Mouse (Mus musculus) heart, postnatal 4 days (tissue): ENCODE measurements around the gene Rhobtb3. TPM values are rescaled to one million over a fixed set of nuclear protein-coding genes. Genes with fewer than 3 reads are reported as not detected.
A peak's percentile ranks its signal among the peaks of the same experiment; 100 is the strongest.
"Not testable (repeated sequence)": the region's sequence is repeated elsewhere in the genome, so short reads cannot be mapped to it uniquely, and the experiment has no call there.

Experiments used
- DNase-seq: peaks from one replicate; pipeline ENCODE4 v3.0.0; 2021
- total RNA-seq, 2 experiments: library from RNA; stranded (reverse); gene quantifications; 2 replicates each; pipeline ENCODE4 v1.2.3; 2021

Gene Rhobtb3
- total RNA-seq, 2 experiments from 2014 or later, result 27.1 to 29.5 TPM

DNA sequence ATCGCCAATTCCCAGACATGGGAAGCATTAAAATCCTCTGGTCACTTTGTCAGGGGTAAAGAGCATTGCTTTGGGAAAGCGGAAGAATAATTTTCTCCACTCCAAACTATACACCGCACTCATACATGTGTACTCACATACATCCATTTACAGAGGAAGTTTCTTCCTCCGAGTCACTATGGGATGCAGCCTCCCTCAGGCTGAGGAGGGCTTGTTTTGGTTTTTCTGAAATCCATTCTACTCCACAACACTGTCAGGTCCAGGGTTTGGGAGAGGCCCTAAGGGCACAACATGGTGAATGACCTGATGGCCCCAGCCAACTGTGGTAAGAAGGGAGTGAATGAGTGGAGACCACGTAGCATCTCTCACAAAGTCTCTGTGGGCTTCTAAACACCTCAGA is 14.7 kb downstream of the Rhobtb3 start:
- not testable (repeated sequence) for DNase-seq

DNA sequence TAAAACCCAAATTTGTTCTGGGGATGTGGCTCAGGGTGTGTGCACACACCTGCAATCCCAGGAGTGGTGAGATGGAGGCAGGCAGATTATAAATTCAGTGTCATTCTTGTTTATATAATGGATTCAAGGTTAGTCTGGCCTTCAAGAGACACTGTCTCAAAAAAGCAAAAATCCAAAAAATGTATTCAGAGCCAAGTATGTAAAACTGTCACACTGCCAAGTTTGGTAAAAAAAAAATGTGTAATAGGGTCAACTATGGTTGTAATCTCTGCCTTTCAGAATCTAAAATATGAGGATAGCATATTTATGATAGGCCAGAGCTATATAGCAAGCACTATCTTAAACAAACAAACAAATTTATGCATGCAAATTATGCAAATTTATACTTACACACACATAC is 15.8 kb downstream of the Rhobtb3 start:
- DNase-seq, result no peak

DNA sequence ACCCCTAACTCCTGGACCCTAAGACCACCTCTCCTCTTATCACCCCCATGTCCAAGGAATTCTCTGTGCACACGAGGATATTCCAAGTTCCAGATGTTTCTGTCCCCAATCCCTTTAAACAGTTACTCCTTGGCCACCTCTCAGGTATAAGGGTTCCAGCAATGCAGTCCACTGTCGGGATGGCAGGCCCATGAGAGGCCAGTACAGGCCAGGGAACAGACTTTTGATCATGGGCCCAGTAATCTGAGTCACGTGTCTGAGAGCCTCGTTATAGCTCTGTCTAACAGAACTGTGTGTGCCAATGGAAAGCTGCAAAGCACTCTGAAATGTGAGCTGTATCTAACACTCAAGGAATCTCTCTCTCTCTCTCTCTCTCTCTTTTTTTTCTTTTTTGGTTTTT is 29.6 kb downstream of the Rhobtb3 start:
- no peak for DNase-seq

DNA sequence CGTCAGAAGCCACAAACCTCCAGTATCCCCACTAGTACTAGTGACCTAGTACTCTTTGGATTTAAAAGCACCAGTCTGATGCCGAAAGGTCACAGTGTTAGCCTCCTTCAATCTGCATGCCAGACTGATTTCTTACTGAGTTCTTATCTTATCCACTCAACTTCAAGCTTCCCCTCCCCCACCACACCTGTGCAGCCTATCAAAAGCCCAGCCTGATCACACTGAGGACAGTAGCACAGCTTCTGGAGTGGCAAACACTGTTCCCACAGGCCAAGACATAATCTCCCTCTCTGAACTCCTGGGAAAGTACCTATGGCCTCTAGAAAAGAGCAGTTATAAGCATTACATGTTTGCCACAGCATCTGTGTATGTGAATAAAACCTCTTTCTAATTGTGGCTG is 35.5 kb downstream of the Rhobtb3 start:
- no peak for DNase-seq

DNA sequence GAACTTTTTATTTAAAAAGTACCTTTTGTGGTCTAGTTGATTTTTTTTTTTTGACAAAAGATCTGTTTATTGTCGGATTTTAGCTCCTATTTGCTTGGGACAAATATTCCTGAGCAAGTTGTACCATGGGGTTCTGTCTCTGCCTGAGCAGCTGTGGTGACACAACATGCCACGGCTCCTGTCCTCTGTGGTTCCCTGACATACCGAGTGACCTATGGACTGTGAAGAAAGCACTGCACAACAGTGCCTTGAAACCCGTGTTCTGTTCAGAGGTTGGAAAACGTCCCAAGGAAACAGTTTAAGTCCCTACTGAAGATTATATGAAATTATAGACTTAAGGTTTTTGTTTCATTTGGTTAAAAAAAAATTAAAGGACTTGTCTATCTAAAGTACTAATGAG is 36.6 kb downstream of the Rhobtb3 start:
- no peak for DNase-seq

DNA sequence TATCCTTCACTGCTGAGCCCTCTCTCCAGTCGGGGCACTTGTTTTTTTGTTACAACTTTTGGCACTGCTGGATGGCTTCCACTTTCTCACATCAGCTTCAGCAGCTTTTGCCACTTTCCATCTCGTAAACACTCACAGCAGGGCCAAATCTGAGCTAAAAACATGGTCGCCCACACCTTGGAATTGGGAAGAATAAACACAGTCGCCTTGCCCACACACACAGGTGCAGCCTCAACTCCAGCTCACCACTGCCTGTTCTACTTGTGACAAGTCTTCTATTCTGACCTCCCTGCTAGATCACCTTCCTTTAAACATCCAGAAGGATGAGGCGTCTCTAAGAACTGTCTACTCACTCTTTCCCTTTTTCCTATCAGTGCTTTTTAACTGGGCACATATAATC is 39.1 kb downstream of the Rhobtb3 start:
- DNase-seq, result no peak

DNA sequence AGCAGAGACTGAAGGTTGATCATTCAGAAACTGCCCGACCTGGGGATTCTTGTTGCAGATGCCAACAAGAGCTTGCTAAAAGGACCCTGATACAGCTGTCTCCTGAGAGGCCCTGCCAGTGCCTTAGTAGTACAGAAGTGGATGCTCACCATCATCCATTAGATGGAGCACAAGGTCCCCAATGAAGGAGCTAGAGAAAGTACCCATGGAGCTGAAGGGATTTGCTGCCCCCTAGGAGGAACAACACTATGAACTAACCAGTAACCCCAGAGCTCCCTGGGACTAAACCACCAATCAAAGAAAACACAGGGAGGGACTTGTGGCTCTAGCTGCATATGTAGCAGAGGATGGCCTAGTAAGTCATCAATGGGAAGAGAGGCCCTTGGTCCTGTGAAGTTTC is 42.8 kb downstream of the Rhobtb3 start:
- not testable (repeated sequence) for DNase-seq

DNA sequence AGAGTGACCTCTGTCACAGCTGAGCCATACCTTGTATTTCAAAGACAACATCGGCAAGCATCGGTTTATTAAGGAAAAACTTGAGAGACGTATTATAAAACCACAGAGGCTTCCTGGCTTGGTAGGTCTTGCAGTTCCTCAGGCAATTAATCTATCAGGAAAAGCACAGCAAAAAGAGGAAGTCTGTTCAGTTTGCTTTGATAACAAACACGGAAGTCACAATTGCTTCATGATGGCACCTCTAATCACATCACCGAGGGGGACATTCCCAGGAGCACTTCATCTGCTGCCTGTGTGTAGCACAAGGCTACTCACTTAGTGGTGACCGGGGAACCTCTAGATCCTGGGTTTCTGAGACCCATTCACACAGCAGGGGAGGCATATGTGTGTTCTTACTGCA is 50.8 kb downstream of the Rhobtb3 start:
- no peak for DNase-seq

DNA sequence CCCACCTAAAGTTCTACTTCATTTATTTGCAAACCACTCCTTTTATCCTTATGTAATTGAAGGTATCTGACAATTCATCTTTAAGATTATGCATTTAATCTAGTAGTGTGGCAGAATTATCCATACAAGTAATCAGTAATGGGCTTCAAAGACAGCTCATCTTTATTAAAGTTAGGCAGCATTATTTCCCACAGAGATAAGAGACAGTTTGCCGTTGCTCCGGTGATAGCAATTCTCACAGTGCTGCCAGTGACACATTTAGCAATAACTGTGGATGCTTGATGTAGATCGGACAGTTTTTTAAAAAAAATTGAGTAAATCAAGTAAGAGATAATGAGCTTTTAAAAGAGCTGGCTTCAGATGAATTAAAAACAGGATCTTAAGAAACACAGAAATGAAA is 51.4 kb downstream of the Rhobtb3 start:
- DNase-seq, result no peak

DNA sequence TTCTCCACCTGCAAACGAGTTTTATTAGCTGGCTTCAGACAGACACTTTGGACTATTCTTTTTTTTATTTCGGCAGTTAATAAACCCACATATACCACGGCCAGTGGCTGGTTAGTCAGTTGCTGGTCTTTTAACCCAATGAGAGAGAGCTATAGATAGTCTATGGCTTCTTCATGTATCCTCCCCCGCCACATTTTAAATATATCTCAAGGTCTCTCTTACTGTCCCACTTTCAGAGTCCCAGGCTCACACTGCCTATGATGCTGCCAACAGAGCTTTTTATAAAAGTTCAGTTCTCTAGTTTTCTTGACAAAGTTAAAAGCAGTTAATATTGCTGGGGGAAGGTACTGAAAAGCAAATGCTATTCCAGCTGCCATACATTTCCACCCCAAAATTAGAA is 51.9 kb downstream of the Rhobtb3 start:
- DNase-seq, result no peak

DNA sequence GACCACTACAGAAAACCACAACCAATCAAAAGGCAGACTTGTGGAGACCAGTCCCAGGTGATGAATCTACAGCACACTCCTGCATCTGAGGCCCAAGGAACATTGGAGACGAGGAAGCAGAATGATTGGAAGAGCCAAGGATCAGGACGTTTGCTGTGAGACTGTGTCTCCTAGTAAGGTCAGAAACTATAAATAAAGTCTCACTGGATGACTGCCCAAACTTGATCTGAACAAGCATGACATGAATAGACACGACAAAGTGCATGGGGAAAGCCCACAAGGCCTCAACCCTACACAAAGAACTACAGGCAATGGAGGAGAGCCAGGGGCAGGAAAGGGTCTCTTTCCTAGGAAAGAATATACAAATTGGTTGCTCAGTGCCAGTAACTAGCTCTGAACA is 59.9 kb downstream of the Rhobtb3 start:
- peak; percentile 28 for DNase-seq

DNA sequence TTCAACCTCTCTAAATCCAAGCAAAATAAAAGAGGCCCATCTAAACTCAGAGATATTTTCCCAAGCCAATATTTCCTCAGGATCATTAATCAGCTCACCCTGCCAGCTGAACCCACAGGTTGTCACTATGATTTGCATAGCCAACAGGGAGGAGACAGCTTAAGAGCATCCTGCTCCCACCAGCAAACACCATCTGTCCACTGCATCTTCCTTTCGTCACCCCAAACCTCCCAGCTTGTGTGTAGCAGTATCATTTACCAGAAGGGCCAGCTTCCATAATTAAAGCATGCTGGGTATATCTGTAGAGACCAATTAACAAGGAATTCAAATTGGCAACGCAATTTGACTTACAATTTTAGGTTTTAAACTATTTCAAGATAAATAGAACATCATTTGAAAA is 63.2 kb downstream of the Rhobtb3 start:
- no peak for DNase-seq

DNA sequence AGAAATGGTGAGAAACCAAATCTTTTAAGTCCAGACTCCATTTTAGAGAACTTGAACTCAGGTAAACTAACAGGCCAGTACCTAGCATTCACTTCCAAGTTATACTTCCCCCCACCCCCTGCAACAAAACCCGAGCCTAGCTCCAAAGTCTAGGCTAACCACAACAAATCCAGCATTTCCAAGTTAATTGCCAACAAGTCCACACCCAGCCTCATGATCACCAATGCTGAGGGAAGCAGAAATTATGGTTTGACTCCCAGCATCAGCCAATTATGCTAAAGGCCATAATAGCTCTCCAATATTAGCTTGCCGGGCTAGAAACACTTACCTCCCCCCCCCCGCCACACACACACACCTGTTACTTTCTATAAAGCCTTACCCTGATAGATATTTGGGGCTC is 64.0 kb downstream of the Rhobtb3 start:
- no peak for DNase-seq

DNA sequence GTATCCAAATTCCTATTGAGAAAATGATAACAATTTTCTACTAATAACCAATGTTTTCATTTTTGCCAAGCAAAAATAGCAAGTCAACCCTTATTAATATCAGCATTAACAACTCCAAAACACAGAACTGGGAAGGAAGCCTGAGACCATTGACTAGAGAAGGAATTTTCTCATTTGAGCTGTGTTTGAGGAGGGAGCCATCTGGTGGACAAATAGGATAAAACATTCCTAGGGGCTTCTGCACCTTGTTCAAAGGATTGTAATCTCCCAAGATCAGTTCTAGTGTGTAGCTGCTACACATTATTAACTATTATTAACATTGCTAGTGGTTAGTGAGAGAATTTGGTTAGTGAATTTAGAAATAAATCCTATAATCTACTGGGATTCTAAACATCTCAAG is 65.8 kb downstream of the Rhobtb3 start:
- DNase-seq, result peak; percentile 50

DNA sequence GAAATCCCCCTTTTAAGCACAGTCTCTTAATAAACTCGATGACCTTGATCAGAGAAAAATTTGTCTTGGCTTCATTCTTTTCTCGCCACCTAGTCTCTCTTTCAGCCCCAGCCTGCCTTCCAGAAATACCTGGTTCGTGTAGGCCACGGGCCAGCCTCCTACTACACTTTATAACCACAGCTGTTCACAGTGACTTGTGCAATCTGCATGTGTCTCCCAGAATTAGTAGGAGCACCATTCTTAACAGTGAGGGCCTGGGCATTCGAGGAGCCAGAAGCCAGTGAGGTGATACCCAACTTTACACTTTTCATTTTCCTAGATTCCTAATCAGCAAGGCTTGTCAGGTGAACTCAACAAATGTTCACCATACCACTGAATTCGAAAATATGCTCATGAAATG is 67.1 kb downstream of the Rhobtb3 start:
- DNase-seq, result no peak

DNA sequence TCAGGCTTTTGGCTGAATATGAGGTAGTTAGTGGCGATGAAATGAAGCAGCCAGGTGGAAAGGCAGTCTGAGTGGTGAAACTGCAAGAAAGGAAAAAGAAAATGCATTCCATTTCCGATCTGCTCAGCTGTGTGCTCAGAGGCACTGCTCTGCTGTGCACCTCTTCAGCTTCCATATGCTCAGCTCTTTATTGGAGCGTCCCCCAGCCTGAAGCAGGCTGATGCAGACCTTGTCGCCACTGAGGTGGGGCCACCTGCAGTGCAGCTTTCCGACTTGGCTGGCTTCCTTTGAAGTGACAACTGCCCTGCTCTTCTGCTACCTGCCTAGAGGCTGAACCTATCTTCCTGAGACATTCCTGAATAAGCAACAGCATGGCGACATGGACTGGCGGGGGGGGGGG is 67.5 kb downstream of the Rhobtb3 start:
- DNase-seq, result not testable (repeated sequence)

DNA sequence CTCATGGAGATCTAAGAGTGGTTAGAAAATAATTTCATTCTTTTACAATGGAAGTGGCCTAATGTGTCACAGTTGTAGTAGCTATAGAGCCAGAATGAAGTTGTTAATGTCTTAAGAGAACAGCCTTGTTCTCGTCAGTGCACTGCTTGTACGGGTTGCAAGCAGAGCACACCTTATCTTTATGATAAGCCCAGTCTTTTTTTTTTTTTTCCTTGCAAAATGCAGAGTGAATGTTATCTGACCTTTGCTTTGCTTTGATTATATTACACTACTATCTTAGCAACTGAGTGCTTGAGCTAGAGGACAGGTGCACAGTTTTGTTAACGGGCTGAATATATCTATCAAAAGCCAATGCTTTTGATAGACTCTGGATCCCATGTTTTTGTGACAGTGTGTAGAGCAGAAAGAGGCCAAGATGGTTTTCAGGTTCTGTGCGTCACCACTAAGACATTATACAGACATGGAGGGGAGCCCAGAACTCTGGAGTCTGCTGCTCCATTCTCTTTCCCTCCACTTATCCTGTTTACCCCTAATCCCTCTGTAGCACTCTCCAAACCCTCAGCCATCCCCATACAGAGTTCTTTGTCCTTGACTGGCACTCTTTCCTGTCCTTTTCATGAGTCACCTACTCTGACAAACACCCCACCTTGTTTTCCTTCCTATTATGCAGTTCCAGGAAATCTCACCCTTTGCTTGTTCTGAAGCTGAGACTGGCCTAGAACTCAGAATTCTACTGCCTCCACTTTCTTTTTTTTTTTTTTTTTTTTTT is 68.9 kb downstream of the Rhobtb3 start:
- DNase-seq, result no peak

DNA sequence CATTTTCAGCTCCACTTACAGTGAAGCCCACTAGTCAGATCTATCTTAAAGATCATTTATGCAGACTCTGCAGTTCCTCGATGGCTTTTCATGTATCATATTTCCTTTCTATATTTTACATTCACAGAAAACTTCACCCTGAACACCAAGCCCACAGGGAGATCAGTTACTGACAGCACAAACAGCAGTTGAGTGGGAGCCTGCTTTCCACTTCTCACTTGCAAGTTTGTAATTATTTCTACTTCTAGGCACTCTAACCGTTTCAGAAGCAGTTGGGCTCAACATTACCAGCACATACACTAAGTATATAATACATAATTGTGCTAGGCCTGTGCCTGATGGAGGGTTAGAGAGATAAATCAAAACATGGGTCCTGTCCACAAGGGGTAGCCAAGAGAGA is 75.8 kb downstream of the Rhobtb3 start:
- no peak for DNase-seq

DNA sequence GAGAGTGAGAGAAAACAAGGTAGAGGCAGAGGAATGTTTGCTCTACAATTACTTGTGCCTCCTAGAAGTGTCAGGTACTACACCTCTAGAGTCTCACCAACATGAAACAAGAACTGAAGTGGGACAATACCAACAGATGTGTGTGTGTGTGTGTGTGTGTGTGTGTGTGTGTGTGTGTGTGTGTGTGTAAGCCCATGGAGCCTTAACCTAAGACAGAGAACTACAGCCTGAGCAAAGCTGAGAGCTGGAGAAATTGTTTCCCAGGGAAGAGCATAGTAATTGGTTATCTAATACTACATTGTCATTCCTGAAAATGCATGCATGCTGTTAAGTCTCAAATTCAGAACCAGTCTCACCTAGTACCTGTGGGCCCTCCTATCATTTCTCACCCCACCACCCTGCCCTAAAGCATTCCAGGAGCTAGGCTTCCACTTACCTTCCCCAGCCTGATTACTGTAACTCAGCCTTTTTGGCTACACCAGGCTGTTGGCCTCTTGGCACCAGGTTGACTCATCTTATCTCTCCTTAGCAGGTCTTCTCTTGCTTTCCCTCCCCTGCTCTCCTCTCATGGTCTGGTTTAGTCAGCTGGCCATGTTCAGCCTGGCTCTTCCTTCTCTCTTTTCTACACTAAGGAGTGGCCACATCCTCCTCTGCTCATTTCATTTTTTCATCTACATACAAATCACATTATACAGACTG is 78.1 kb downstream of the Rhobtb3 start:
- no peak for DNase-seq

DNA sequence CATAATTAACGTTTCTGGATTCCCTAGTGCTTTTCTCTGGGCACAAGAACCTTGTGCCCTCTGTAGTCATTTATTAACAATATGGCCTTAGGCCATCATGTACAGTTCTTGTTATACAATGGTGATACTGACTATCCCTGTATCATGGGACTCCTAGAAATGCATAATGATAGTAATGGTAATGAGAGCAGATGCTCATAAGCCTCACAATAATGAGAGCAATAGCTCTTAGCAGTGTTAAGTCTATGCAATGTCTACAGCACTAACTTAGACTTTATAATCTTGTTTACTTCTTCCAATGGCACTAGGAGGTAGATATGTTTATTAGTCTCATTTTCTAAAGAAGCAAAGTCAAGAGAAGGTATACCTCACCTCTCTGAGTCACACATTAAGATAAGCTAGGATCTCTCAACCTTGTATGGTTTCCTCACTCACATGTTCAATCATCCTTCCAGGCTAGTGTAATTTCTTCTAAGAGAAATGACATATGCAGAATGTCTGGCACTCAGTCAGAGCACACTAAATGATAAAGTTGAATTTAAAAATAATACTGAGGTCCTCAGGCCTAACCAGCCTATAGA is 84.4 kb downstream of the Rhobtb3 start:
- DNase-seq, result no peak

DNA sequence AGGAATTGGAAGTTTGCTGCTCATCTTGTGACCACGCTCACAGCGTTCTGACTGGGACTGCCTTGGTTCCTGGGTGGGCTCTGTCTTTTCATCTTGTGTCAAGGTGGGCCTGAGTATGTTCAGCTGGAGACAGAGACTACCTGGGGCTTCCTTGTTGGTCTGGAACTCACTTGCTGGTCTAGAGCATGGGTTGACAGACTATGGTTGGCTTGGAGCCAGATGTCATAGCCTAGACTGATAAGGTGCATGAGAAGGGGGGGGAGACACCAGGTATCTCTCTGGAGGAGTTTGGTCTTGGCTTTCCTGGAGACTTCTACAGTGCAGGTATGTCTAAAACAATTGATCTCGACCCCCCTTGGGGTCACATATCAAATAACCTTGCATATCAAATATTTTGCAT is 90.6 kb downstream of the Rhobtb3 start:
- no peak for DNase-seq

DNA sequence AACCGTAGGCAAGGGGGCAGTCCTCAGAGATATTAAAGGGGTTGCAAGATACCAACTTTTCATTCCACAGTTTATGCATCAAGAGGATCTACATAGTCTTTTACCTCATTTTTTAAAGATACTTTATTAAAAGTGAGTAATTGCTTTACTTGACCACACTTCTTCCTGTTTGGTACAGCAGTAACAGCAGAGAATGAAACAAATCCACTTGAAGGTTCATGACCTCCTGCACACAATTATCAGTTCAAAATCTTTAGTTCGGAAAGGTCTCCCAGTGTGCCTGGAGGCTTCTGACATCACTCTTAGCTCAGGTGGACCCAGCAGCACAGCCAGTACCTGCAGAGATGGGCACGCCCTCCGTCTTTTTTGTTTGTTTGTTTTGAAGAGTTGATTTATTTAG is 91.7 kb downstream of the Rhobtb3 start:
- no peak for DNase-seq

DNA sequence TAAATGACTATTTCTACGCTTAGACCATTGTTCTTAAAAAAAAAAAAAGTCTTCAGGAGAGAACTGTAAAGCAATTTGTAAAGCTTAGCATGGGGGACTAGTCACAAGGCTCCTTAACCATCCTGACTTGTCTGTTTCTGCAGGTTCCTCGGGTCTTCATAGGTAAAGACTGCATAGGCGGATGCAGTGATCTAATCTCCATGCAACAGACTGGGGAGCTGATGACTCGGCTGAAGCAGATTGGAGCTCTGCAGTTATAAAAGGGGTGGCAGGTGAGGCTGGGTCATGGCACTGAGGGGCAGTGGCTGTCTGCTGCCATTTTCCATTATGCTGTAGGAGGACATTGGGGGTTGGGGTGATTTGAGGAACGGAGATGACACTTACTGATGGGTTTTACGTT is 96.7 kb downstream of the Rhobtb3 start:
- no peak for DNase-seq
